Mouse (Mus musculus) CH12.LX (cell line): ENCODE measurements around the gene Zbtb8a. TPM values are rescaled to one million over a fixed set of nuclear protein-coding genes. Genes with fewer than 3 reads are reported as not detected.

Source experiments
- DNase-seq: peaks from one replicate; pipeline ENCODE4 v3.0.0-alpha.2; 2013; ENCODE audit errors: extremely low read depth
- H3K27ac ChIP-seq: 2 replicates; pipeline ENCODE4 v1.5.1; 2012; ENCODE audit warnings: low read depth, mild to moderate bottlenecking, control low read depth, moderate library complexity; ENCODE audit not compliant: insufficient read depth
- H3K27me3 ChIP-seq: replicated peaks from 2 replicates; pipeline ENCODE3; 2012; ENCODE audit warnings: inconsistent platforms
- H3K36me3 ChIP-seq, 2 experiments: replicated peaks in 1 of 2; 2 replicates each; pipeline versions ENCODE3 to v1.6.1; 2012; ENCODE audit warnings: inconsistent platforms in 1 of 2, low read length in 1 of 2, mild to moderate bottlenecking in 1 of 2, mixed read lengths in 1 of 2, moderate library complexity in 1 of 2; ENCODE audit not compliant: control insufficient read depth in 1 of 2, insufficient read depth in 1 of 2
- H3K4me1 ChIP-seq, 2 experiments: 2 replicates each; pipeline ENCODE4 v1.6.1; 2012; ENCODE audit warnings: inconsistent platforms in 1 of 2, moderate library complexity in 1 of 2; ENCODE audit not compliant: insufficient read depth in 2 of 2, control insufficient read depth in 1 of 2
- H3K4me2 ChIP-seq: 2 replicates; pipeline ENCODE4 v1.6.1; 2012; ENCODE audit warnings: low read depth, mild to moderate bottlenecking, control low read depth; ENCODE audit not compliant: poor library complexity, insufficient read depth, severe bottlenecking
- H3K4me3 ChIP-seq, 3 experiments: fragments of 150-350 bp in 1 of 3; sonication (generic) in 1 of 3; replicated peaks in 1 of 3; 2 replicates each; pipeline versions ENCODE3 to v1.5.1; 2011 to 2012; ENCODE audit warnings: low read depth in 2 of 3, low read length in 2 of 3, mild to moderate bottlenecking in 2 of 3, moderate library complexity in 2 of 3, control low read depth in 1 of 3, improper control_type of control experiment in 1 of 3, inconsistent platforms in 1 of 3, mixed read lengths in 1 of 3; ENCODE audit not compliant: poor library complexity in 1 of 3
- H3K79me2 ChIP-seq: replicated peaks from 2 replicates; pipeline ENCODE4 v1.6.1; 2012; ENCODE audit warnings: mild to moderate bottlenecking, moderate library complexity; ENCODE audit not compliant: control insufficient read depth, poor library complexity, insufficient read depth, severe bottlenecking; ENCODE audit errors: extremely low read depth
- H3K9ac ChIP-seq: 2 replicates; pipeline ENCODE4 v1.6.1; 2012; ENCODE audit warnings: low read depth, mild to moderate bottlenecking, control low read depth, moderate library complexity; ENCODE audit not compliant: insufficient read depth
- H3K9me3 ChIP-seq: replicated peaks from 2 replicates; pipeline ENCODE3; 2012; ENCODE audit warnings: low read length, inconsistent platforms, mixed read lengths
- BHLHE40 ChIP-seq: IDR thresholded peaks from 2 replicates; pipeline ENCODE4 v1.6.1; 2011; ENCODE audit warnings: mild to moderate bottlenecking, low read depth, low read length, improper control_type of control experiment
- CHD1 ChIP-seq: IDR thresholded peaks from 2 replicates; pipeline ENCODE4 v1.6.1; 2012; ENCODE audit warnings: low read depth, low read length, improper control_type of control experiment, inconsistent platforms
- CHD2 ChIP-seq: IDR thresholded peaks from 2 replicates; pipeline ENCODE4 v1.6.1; 2011; ENCODE audit warnings: low read length, improper control_type of control experiment
- CTCF ChIP-seq, 2 experiments: IDR thresholded peaks in 1 of 2; conservative IDR thresholded peaks in 1 of 2; 2 replicates each; pipeline ENCODE4 v1.5.1; 2011 to 2012; ENCODE audit warnings: low read depth in 2 of 2, low read length in 2 of 2, improper control_type of control experiment in 1 of 2, inconsistent platforms in 1 of 2, mild to moderate bottlenecking in 1 of 2, moderate library complexity in 1 of 2
- E2F4 ChIP-seq: IDR thresholded peaks from 2 replicates; pipeline ENCODE4 v1.6.1; 2011; ENCODE audit warnings: low read depth, low read length, improper control_type of control experiment; ENCODE audit not compliant: insufficient replicate concordance
- ELF1 ChIP-seq: IDR thresholded peaks from 2 replicates; pipeline ENCODE4 v1.6.1; 2014; ENCODE audit warnings: low read depth, mild to moderate bottlenecking, inconsistent platforms, low read length, improper control_type of control experiment
- EP300 ChIP-seq: IDR thresholded peaks from 2 replicates; pipeline ENCODE4 v1.6.1; 2011; ENCODE audit warnings: low read length, improper control_type of control experiment
- ETS1 ChIP-seq: conservative IDR thresholded peaks from 2 replicates; pipeline ENCODE4 v1.6.1; 2012; ENCODE audit warnings: low read depth, mild to moderate bottlenecking, inconsistent platforms, low read length, improper control_type of control experiment, moderate library complexity
- IRF4 ChIP-seq: IDR thresholded peaks from 2 replicates; pipeline ENCODE4 v1.6.1; 2014; ENCODE audit warnings: low read depth, mild to moderate bottlenecking, inconsistent platforms, low read length, improper control_type of control experiment
- JUN ChIP-seq: IDR thresholded peaks from 2 replicates; pipeline ENCODE4 v1.6.1; 2011; ENCODE audit warnings: low read depth, mild to moderate bottlenecking, low read length, improper control_type of control experiment, moderate library complexity; ENCODE audit not compliant: insufficient read depth
- JUND ChIP-seq: conservative IDR thresholded peaks from 2 replicates; pipeline ENCODE4 v1.6.1; 2011; ENCODE audit warnings: low read depth, low read length, improper control_type of control experiment
- KAT2A ChIP-seq: IDR thresholded peaks from 2 replicates; pipeline ENCODE4 v1.6.1; 2012; ENCODE audit warnings: low read length, improper control_type of control experiment, inconsistent platforms; ENCODE audit not compliant: insufficient replicate concordance
- MAZ ChIP-seq: IDR thresholded peaks from 2 replicates; pipeline ENCODE4 v1.6.1; 2012; ENCODE audit warnings: low read depth, mild to moderate bottlenecking, inconsistent platforms, low read length, improper control_type of control experiment, moderate library complexity
- MEF2A ChIP-seq: IDR thresholded peaks from 2 replicates; pipeline ENCODE4 v1.6.1; 2014; ENCODE audit warnings: low read depth, mild to moderate bottlenecking, inconsistent platforms, low read length, improper control_type of control experiment, borderline replicate concordance
- MXI1 ChIP-seq: IDR thresholded peaks from 2 replicates; pipeline ENCODE4 v1.6.1; 2011; ENCODE audit warnings: mild to moderate bottlenecking, low read depth, low read length, improper control_type of control experiment
- MYC ChIP-seq: IDR thresholded peaks from 2 replicates; pipeline ENCODE4 v1.6.1; 2011; ENCODE audit warnings: low read depth, mild to moderate bottlenecking, improper control_type of control experiment, low read length
- NELFE ChIP-seq: IDR thresholded peaks from 2 replicates; pipeline ENCODE4 v1.6.1; 2011; ENCODE audit warnings: low read depth, low read length, improper control_type of control experiment
- NRF1 ChIP-seq: IDR thresholded peaks from 2 replicates; pipeline ENCODE4 v1.6.1; 2014; ENCODE audit warnings: low read depth, mild to moderate bottlenecking, inconsistent platforms, low read length, improper control_type of control experiment, moderate library complexity
- POLR2A ChIP-seq: IDR thresholded peaks from 2 replicates; pipeline ENCODE4 v1.6.1; 2011; ENCODE audit warnings: low read depth, mild to moderate bottlenecking, improper control_type of control experiment, low read length
- POLR2AphosphoS2 ChIP-seq: IDR thresholded peaks from 2 replicates; pipeline ENCODE4 v1.6.1; 2011; ENCODE audit warnings: low read depth, low read length, improper control_type of control experiment
- RCOR1 ChIP-seq: conservative IDR thresholded peaks from 2 replicates; pipeline ENCODE4 v1.6.1; 2012; ENCODE audit warnings: low read depth, mild to moderate bottlenecking, inconsistent platforms, low read length, improper control_type of control experiment
- SMC3 ChIP-seq: IDR thresholded peaks from 2 replicates; pipeline ENCODE4 v1.6.1; 2011; ENCODE audit warnings: low read depth, low read length, improper control_type of control experiment
- TCF12 ChIP-seq: IDR thresholded peaks from 2 replicates; pipeline ENCODE4 v1.6.1; 2014; ENCODE audit warnings: low read depth, mild to moderate bottlenecking, inconsistent platforms, low read length, improper control_type of control experiment
- UBTF ChIP-seq: IDR thresholded peaks from 2 replicates; pipeline ENCODE4 v1.6.1; 2012; ENCODE audit warnings: low read depth, mild to moderate bottlenecking, inconsistent platforms, low read length, improper control_type of control experiment, moderate library complexity
- USF1 ChIP-seq: IDR thresholded peaks from 2 replicates; pipeline ENCODE4 v1.6.1; 2014; ENCODE audit warnings: low read depth, mild to moderate bottlenecking, inconsistent platforms, low read length, improper control_type of control experiment
- USF2 ChIP-seq: conservative IDR thresholded peaks from 2 replicates; pipeline ENCODE4 v1.6.1; 2011; ENCODE audit warnings: low read depth, low read length, improper control_type of control experiment
- ZC3H11A ChIP-seq: IDR thresholded peaks from 2 replicates; pipeline ENCODE4 v1.6.1; 2012; ENCODE audit warnings: low read depth, mild to moderate bottlenecking, inconsistent platforms, low read length, improper control_type of control experiment
- ZNF384 ChIP-seq: IDR thresholded peaks from 2 replicates; pipeline ENCODE4 v1.6.1; 2012; ENCODE audit warnings: low read depth, low read length, improper control_type of control experiment, inconsistent platforms
- dilution Hi-C: fragments of 300-500 bp; cut with MboI; formaldehyde crosslinking; loops from 2 replicates; pipeline ENCODE4 v1.14.3; 2020; ENCODE audit warnings: low sequenced_read_pairs; ENCODE audit not compliant: extremely low pct_unique_long_range_greater_than_20kb, extremely low pct_ligation_motif_present
- in situ Hi-C: fragments of 300-500 bp; cut with MboI; formaldehyde crosslinking; loops from 3 replicates; pipeline ENCODE4 v1.14.3; 2019; ENCODE audit warnings: low sequenced_read_pairs, low pct_ligation_motif_present, low pct_unique_long_range_greater_than_20kb, mixed read lengths
- polyA plus RNA-seq: library from polyadenylated mRNA; unstranded; fragments of >175 nt; gene quantifications from 2 replicates; pipeline ENCODE4 v1.2.1, GENCODE M21; 2012; ENCODE audit warnings: low read depth; ENCODE audit not compliant: insufficient read length
- total RNA-seq, 2 experiments: library from RNA; depleted of rRNA; stranded (reverse); fragments of 300-350 nt in 1 of 2; fragments of >200 nt in 1 of 2; gene quantifications; 2 replicates each; pipeline ENCODE4 v1.2.3; 2012 to 2014

Zbtb8a gene
- total and polyA plus RNA-seq, 3 experiments: 0.04 TPM; not detected in 2

GRCm38 (mm10) chr4:129373202-129373976, 4.5 kb downstream of the Zbtb8a start:
- no peak for DNase-seq
- TF ChIP-seq EP300 (no peak), POLR2AphosphoS2 (no peak), USF2 (no peak), UBTF (no peak), CHD1 (no peak), NRF1 (no peak), USF1 (no peak), POLR2A (no peak), CTCF (conservative IDR thresholded peaks at IDR 0.05 in 1 of 2, IDR thresholded peaks at IDR 0.05 in 1 of 2; ENCODE audit: low read depth in 2 of 2, low read length in 2 of 2) (no peak), E2F4 (no peak), IRF4 (no peak), ELF1 (no peak), NELFE (no peak), MXI1 (no peak), JUND (no peak), MAZ (no peak)
- no peaks in the 10 kb centered on the region for H3K79me2 ChIP-seq
- no peak overlapping the region for H3K4me2 ChIP-seq
- H3K27me3 ChIP-seq: peaks cover 23% of the 10 kb centered on the region
- no peaks in the 10 kb centered on the region for H3K36me3 ChIP-seq
- no peak overlapping the region for H3K4me3 ChIP-seq
- H3K9me3 ChIP-seq: peaks cover 24% of the 10 kb centered on the region
- no peak overlapping the region for H3K27ac ChIP-seq
- no peak overlapping the region for H3K9ac ChIP-seq
- H3K4me1 ChIP-seq: peaks cover 0 to 6% of the 10 kb centered on the region in 2 experiments; a peak in 1 of 4 replicates
- dilution Hi-C loops: no loop called here
- in situ Hi-C loops: loop anchor here (25.0 kb wide), 1 partner anchor 239 kb away; the partner anchor contains the start of genes Ccdc28b, Dcdc2b, Eif3i and Iqcc

GRCm38 (mm10) chr4:129371391-129371790, 6.5 kb downstream of the Zbtb8a start:
- Histone ChIP-seq H3K36me3 (no peaks in the 10 kb centered on the region), H3K9me3 (peaks cover 19% of the 10 kb centered on the region), H3K4me2 (no peak overlapping the region), H3K9ac (no peak overlapping the region), H3K27me3 (peaks cover 5% of the 10 kb centered on the region), H3K27ac (no peak overlapping the region), H3K4me1 (peaks cover 0 to 4% of the 10 kb centered on the region in 2 experiments; a peak in 1 of 4 replicates), H3K4me3 (no peak overlapping the region), H3K79me2 (no peaks in the 10 kb centered on the region)
- no peak for TF ChIP-seq SMC3
- TF ChIP-seq MEF2A: no peak
- no peak for TF ChIP-seq EP300
- no peak for TF ChIP-seq POLR2AphosphoS2
- TF ChIP-seq RCOR1: no peak
- TF ChIP-seq NRF1: no peak
- no peak for TF ChIP-seq MYC
- no peak for TF ChIP-seq CTCF (conservative IDR thresholded peaks at IDR 0.05 in 1 of 2, IDR thresholded peaks at IDR 0.05 in 1 of 2; ENCODE audit: low read depth in 2 of 2, low read length in 2 of 2)
- TF ChIP-seq POLR2A: no peak
- TF ChIP-seq E2F4: no peak
- TF ChIP-seq ETS1: no peak
- TF ChIP-seq ZNF384: no peak
- TF ChIP-seq BHLHE40: no peak
- TF ChIP-seq ZC3H11A: no peak
- TF ChIP-seq JUN: no peak
- TF ChIP-seq CHD2: no peak
- TF ChIP-seq TCF12: no peak
- TF ChIP-seq ELF1: no peak
- no peak for TF ChIP-seq KAT2A
- TF ChIP-seq MAZ: no peak
- dilution Hi-C loops (no loop called here), in situ Hi-C loops (loop anchor here (25.0 kb wide), 1 partner anchor 241 kb away; the partner anchor contains the start of genes Ccdc28b, Dcdc2b, Eif3i and Iqcc)
- DNase-seq: no peak
